Mouse (Mus musculus) granulocyte monocyte progenitor cell, adult 5-6 weeks (primary cell): ENCODE data around the gene Gm12216. TPM values are rescaled to one million over a fixed set of nuclear protein-coding genes. Genes with fewer than 3 reads are reported as not detected.
A peak's percentile ranks its signal among the peaks of the same experiment; 100 is the strongest.
"Not testable (repeated sequence)": the region's sequence is repeated elsewhere in the genome, so short reads cannot be mapped to it uniquely, and the experiment has no call there.

Experiments used
- ATAC-seq: replicated peaks from 2 replicates; pipeline ENCODE4 v1.8.0; 2016; ENCODE audit warnings: mild to moderate bottlenecking, moderate TSS enrichment, inconsistent platforms; ENCODE audit not compliant: poor library complexity, severe bottlenecking
- total RNA-seq, 2 experiments: library from RNA; stranded (forward) in 1 of 2; stranded (reverse) in 1 of 2; fragments of 200-712, 200-1000 nt in 1 of 2; fragments of >200 nt in 1 of 2; fragmentation: Nextera tagmentation in 1 of 2; gene quantifications; 2 replicates each; pipeline ENCODE4 v1.2.3; 2014 to 2017

The Gm12216 gene
- total RNA-seq (2014; fragmentation: Nextera tagmentation) (5.6 and 6.5 TPM in 2 replicates), total RNA-seq (2017) (1.1 TPM in 1 of 2 replicates, not detected in the other)

DNA sequence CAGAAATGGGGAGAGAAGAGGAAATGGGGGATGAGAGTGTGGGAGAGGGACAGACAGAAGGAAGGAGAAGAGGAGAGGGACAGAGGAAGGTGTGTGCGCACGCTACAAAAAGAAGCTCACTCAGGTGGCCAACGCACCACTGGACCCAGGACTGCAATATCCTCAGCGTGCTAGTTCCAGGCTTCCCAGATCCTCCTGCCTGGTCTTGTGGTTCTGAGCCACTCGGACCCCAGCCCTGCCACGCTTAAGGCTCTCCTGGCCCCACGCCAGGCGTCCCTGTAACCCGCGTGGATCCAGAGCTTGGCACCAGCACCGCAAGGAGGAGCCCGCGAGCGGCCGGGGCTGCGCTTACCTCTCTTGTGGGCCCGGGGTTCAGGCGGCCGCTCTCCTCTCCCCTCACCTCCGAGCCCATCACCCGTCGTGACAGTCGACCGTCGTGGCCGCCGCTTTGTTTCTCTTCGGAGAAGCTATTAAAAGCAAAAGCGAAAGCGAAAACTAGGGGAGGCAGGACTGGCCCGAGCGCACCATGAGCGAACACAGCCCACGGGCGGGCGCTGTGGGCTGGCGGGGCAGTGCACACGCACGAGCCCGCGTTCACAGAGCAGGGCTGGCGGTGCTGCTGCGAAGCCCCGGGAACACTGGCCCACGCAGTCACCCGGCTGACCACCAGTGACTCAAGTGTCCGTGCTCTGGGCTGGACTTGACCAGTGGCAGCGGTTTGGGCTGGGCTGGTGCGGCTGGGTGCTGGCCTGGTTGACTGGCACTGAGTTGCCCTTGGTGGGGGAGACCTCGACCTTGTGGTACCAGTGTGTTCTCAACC is at the start of gene Gm12216:
TSS of gene Gm12216 (minus strand) at position 496 of the 820 bp plus-strand sequence.
- ATAC-seq = peak; percentile 88

DNA sequence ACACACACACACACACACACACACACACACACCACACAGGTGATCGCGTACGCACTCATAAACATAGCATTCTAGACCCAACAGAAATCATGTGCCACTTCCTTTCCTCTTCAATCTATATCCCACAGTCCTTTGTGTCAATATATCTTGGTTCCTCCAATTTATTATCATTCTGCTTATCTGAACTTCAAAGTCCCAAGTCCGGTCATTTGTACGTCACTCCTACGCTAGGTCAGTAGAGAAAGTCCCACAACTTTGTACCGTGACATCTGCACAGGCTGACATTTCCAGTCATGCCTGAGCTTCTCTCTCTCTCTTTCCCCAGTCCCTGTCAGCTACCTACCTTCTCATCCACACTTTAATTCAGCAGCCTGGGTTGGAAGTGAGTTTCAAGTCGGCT is 49.6 kb upstream of the Gm12216 start:
- no peak for ATAC-seq

- ATAC-seq = no peak
Observed at GRCm38 (mm10) chr11:53904534-53904925, 45.5 kb upstream of the Gm12216 start.

- no peak for ATAC-seq
Observed at GRCm38 (mm10) chr11:53903781-53904533, 44.9 kb upstream of the Gm12216 start.

DNA sequence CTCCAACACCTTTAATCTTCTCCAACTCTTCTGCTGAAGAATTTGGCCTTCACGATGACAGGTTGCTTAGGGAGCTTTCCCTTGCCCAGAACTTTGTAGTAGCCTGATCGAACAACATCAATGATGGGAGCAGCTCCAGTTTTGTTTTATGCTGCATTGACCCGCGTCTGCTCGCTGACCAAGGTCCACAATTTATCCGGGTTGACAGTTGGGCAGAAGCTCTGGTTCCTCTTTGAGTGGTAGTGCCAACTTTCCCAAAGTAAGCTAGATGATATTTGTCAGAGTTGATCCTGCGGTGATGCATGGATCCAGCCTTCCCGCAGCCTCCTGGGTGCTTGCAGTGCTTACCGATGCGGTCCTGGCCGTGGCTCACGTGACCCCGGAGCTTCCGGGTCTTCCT is 43.7 kb upstream of the Gm12216 start:
- ATAC-seq = no peak

- ATAC-seq = no peak
Observed at GRCm38 (mm10) chr11:53900991-53901390, 41.9 kb upstream of the Gm12216 start.

- ATAC-seq = no peak
Observed at GRCm38 (mm10) chr11:53899981-53900380, 40.9 kb upstream of the Gm12216 start.

- ATAC-seq = no peak
Observed at GRCm38 (mm10) chr11:53899004-53899403, 39.9 kb upstream of the Gm12216 start.

GRCm38 (mm10) chr11:53896935-53897334 is 37.9 kb upstream of the Gm12216 start:
- ATAC-seq = no peak

DNA sequence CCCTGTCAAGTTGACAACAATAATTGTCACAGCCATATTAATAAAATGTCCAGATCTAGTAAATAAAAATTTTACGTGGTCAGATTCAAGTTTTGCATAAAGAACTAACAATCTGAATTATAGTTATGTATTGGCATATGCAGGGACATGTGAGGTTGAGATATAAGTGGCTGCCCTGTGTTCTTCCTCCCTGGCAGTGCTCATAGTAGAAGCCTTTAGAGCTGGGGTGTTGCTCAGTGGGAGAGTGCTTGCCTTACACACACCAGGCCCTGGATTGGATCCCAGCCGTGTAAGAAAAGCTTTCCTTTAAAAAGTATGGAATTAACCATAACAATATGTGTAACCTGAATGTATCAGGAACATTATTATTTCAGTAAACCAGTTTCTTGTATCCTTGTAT is 34.4 kb upstream of the Gm12216 start:
- no peak for ATAC-seq

DNA sequence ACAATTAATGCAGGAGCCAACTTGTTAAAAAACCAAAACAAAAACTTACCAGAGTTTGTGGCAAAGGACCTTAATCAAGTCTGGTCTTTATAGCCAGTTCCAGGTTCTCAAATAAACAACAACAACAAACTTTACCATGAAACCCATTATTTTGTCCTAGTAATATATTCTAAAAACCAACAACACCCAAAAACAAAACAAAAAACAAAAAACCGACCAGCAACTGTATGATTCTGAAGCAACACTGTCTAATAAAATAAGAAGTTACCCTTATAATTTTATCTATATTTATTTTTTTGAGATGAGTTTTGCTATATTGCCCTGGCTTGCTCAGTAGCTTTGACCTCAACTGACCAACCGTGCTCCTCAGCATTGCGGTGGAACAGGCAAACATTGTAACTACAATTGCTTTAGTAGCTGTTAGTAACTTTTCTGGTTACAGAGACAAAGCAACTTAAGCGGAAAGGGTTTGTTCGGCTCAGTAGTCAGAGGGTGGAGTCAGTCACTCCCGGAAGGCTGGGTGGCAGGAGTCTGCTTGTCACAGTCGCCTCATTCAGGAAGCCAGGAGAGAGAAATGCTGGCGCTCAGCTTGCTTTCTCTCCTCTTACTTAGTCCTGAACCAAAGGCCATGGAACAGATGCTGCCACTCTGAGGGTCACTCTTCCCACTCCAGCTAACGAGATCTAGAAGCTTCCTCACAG is 33.8 kb upstream of the Gm12216 start:
- peak; percentile 36 for ATAC-seq

- ATAC-seq = peak; percentile 93
Observed at GRCm38 (mm10) chr11:53891505-53892451, 32.7 kb upstream of the Gm12216 start, which contains the start of gene Slc22a5. TSS of gene Slc22a5 (minus strand) at chr11:53891660.

GRCm38 (mm10) chr11:53890906-53891504 is 31.9 kb upstream of the Gm12216 start:
- ATAC-seq = peak; percentile 6; the same call in 1 of the 2 replicates

DNA sequence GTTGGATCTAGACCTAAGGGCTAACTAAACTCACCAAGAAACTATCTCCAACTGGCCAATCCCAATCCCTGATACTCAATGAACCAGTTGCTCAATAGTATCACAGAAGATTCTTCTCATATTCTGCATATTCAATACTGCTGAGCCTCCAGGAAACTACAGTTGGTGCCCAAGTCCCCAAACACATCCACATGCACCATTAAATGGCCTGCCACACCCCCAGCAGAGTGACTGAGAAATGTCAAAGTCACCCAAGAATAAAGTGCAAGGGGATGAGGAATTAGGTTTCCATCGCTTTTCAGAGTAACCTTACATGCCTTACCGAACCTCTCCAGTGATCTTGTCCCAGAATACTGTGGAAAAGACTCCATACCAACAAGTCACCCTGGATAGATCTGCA is 31.2 kb upstream of the Gm12216 start:
- ATAC-seq = no peak

DNA sequence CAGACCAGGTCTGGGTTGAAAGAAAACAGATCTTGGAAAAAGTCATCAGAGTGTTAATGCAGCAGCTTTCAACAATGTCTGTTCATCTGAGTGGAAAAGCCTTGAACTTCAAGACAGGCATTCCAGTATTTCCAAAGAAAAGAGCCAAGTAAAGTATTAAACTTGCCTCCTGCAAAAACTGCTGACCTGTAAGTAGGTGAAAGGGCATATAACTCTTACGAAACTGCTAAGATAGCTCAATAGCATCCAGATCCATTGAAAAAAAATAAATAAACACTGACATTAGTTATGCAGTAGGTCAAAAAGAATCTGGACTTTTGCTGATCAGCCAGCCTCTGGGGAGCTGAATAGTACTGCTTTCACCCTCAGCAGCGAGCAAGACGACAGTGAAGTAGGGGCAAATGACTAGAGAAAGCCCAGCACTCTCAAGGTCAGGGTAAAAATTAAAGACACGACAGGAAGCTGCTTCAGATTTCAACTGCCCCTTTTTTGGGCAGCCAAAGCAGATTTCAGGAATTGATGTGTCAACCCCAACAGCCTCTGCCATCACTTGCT is 30.1 kb upstream of the Gm12216 start:
- ATAC-seq = no peak

- ATAC-seq = no peak
Observed at GRCm38 (mm10) chr11:53888242-53888641, 29.2 kb upstream of the Gm12216 start.

- ATAC-seq = no peak
Observed at GRCm38 (mm10) chr11:53883287-53883686, 24.2 kb upstream of the Gm12216 start.

DNA sequence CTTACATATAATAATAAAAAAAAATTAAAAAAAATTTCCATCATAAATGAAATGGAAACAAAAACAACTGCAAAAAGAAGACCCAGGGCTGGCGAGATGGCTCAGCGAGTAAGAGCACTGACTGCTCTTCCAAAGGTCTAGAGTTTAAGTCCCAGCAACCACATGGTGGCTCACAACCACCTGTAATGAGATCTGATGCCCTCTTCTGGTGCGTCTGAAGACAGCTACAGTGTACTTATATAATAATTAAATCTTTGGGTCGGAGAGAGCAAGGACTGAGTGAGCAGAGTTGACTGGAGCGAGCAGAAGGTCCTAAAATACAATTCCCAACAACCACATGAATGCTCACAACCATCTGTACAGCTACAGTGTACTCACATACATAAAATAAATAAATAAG is 19.0 kb upstream of the Gm12216 start:
- not testable (repeated sequence) for ATAC-seq

DNA sequence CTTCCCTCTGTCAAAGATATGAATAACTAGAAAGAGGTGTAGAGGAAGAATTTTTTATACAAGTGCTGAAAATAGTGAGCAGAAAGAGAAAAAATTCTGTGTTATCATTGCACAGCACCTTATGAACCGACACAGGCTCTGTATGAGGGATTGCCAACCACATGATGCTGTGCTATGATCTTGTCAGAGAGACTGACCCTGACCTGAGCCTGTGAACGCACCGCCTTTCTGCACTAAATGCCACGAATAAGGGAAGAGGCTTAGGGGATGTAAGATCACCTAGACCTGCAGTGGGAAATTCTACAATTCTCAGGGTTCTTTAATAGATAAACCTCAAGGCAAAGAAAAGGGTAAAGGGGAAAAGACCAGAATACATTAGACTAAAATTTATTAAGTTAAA is 17.4 kb upstream of the Gm12216 start:
- no peak for ATAC-seq
